Mouse (Mus musculus) liver, embryonic 13.5 days (tissue): ENCODE results near the gene Ttll6. TPM values are rescaled to one million over a fixed set of nuclear protein-coding genes. Genes with fewer than 3 reads are reported as not detected.

ENCODE experiments used
- ATAC-seq: fragments of 200-750 bp; cut with Nextera tagmentation; 2 replicates; pipeline ENCODE4 v1.8.0; 2017; ENCODE audit warnings: low read depth, mild to moderate bottlenecking, moderate number of reproducible peaks, moderate library complexity
- DNase-seq: peaks from one replicate; pipeline ENCODE4 v3.0.0; 2022
- H3K27ac ChIP-seq: fragments of 300-500 bp; sonication (generic); 2 replicates; pipeline ENCODE4 v1.5.1; 2015; ENCODE audit warnings: moderate library complexity, mild to moderate bottlenecking, inconsistent platforms
- H3K27me3 ChIP-seq: fragments of 300-500 bp; sonication (generic); 2 replicates; pipeline ENCODE4 v1.6.1; 2015; ENCODE audit warnings: mild to moderate bottlenecking, inconsistent platforms
- H3K36me3 ChIP-seq: fragments of 300-500 bp; sonication (generic); 2 replicates; pipeline ENCODE4 v1.6.1; 2015; ENCODE audit warnings: mild to moderate bottlenecking, inconsistent platforms
- H3K4me1 ChIP-seq: fragments of 300-500 bp; sonication (generic); replicated peaks from 2 replicates; pipeline ENCODE4 v1.6.1; 2015; ENCODE audit warnings: inconsistent platforms
- H3K4me2 ChIP-seq: fragments of 300-500 bp; sonication (generic); 2 replicates; pipeline ENCODE4 v1.6.1; 2015; ENCODE audit warnings: inconsistent platforms, mild to moderate bottlenecking, moderate library complexity
- H3K4me3 ChIP-seq: fragments of 300-500 bp; sonication (generic); replicated peaks from 2 replicates; pipeline ENCODE4 v1.5.1; 2015; ENCODE audit warnings: mild to moderate bottlenecking, inconsistent platforms
- H3K9ac ChIP-seq: fragments of 300-500 bp; sonication (generic); 2 replicates; pipeline ENCODE4 v1.6.1; 2015; ENCODE audit warnings: mild to moderate bottlenecking, inconsistent platforms
- H3K9me3 ChIP-seq: fragments of 300-500 bp; sonication (generic); replicated peaks from 2 replicates; pipeline ENCODE4 v1.6.1; 2016; ENCODE audit warnings: inconsistent platforms
- WGBS: fragments of 180-500 bp; shearing (Covaris S2); methylation state at CpG from one replicate; pipeline ENCODE4 v1.1.7; 2015; ENCODE audit not compliant: insufficient replicate concordance; 5-methylcytosine and 5-hydroxymethylcytosine counted together
- polyA plus RNA-seq: library from polyadenylated mRNA; unstranded; fragments of >200 nt; fragmentation: Nextera tagmentation; extraction: Ambion mirVana; gene quantifications from 2 replicates; pipeline ENCODE4 v1.2.1, GENCODE M21; 2015

Gene Ttll6
- polyA plus RNA-seq, 1 experiment from 2014 or later: not detected

- Histone ChIP-seq H3K27ac (no peak overlapping the region), H3K9me3 (no peaks in the 10 kb centered on the region), H3K27me3 (peaks cover 100% of the 10 kb centered on the region), H3K4me2 (no peak overlapping the region), H3K9ac (no peak overlapping the region), H3K4me1 (no peaks in the 10 kb centered on the region), H3K36me3 (no peaks in the 10 kb centered on the region), H3K4me3 (no peak overlapping the region)
- DNase-seq (no peak), ATAC-seq (no peak)
- WGBS: under 1% methylated on average over 12 of the region's 12 CpGs
Observed at GRCm38 (mm10) chr11:96198642-96199041, 65.1 kb downstream of the Ttll6 start.

GRCm38 (mm10) chr11:96199181-96200086, 65.8 kb downstream of the Ttll6 start:
- WGBS: 3% methylated on average over 22 of the region's 22 CpGs
- H3K27me3 ChIP-seq: peaks cover 100% of the 10 kb centered on the region
- ATAC-seq (no peak), DNase-seq (no peak)
- H3K9me3 ChIP-seq: no peaks in the 10 kb centered on the region
- no peak overlapping the region for H3K27ac ChIP-seq
- H3K4me2 ChIP-seq: no peak overlapping the region
- no peak overlapping the region for H3K4me3 ChIP-seq
- no peaks in the 10 kb centered on the region for H3K4me1 ChIP-seq
- H3K36me3 ChIP-seq: no peaks in the 10 kb centered on the region
- no peak overlapping the region for H3K9ac ChIP-seq

DNA sequence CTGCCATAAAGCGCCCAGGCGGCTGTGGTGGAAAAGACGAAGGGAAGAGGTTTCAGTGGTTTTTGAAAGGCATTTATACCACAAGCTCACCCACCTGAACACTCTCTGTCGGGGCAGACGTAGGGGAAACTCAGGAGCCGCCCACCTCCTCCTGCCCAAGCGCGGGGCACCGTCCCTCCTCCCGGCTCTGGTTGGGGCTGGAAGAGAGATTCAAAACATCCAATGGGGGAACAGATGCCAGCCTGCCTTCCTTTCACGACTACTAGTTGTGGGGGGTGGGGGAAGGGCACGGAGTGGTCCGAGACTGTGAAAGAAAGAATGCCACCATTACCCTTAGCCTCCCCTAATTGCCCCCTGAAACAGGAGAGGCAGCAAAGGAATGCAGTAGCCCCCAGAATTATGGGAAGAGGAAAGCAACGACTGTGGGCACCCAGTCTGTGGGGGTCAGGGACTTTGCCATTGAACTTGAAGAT, 66.6 kb downstream of the Ttll6 start:
- H3K9ac ChIP-seq: no peak overlapping the region

GRCm38 (mm10) chr11:96201741-96202140, 68.2 kb downstream of the Ttll6 start:
- Histone ChIP-seq H3K9me3 (no peaks in the 10 kb centered on the region), H3K4me2 (no peak overlapping the region), H3K4me3 (no peak overlapping the region), H3K9ac (no peak overlapping the region), H3K27me3 (peaks cover 100% of the 10 kb centered on the region), H3K4me1 (no peaks in the 10 kb centered on the region), H3K27ac (no peak overlapping the region), H3K36me3 (no peaks in the 10 kb centered on the region)
- ATAC-seq (no peak), DNase-seq (no peak)

More for the DNA sequence above, 66.6 kb downstream of the Ttll6 start:
- Histone ChIP-seq H3K27me3 (peaks cover 100% of the 10 kb centered on the region), H3K36me3 (no peaks in the 10 kb centered on the region), H3K4me2 (no peak overlapping the region), H3K9me3 (no peaks in the 10 kb centered on the region), H3K27ac (no peak overlapping the region), H3K4me1 (no peaks in the 10 kb centered on the region), H3K4me3 (no peak overlapping the region)
- ATAC-seq (no peak), DNase-seq (no peak)
- WGBS: 4% methylated on average over 14 of the region's 14 CpGs

- Histone ChIP-seq H3K36me3 (no peaks in the 10 kb centered on the region), H3K4me3 (no peak overlapping the region), H3K4me1 (no peaks in the 10 kb centered on the region), H3K9ac (no peak overlapping the region), H3K27me3 (peaks cover 100% of the 10 kb centered on the region), H3K27ac (no peak overlapping the region), H3K4me2 (no peak overlapping the region), H3K9me3 (no peaks in the 10 kb centered on the region)
- 4% methylated on average over 14 of the region's 14 CpGs for WGBS
- no peak for ATAC-seq
- no peak for DNase-seq
Observed at GRCm38 (mm10) chr11:96202401-96203081, 69.0 kb downstream of the Ttll6 start.

DNA sequence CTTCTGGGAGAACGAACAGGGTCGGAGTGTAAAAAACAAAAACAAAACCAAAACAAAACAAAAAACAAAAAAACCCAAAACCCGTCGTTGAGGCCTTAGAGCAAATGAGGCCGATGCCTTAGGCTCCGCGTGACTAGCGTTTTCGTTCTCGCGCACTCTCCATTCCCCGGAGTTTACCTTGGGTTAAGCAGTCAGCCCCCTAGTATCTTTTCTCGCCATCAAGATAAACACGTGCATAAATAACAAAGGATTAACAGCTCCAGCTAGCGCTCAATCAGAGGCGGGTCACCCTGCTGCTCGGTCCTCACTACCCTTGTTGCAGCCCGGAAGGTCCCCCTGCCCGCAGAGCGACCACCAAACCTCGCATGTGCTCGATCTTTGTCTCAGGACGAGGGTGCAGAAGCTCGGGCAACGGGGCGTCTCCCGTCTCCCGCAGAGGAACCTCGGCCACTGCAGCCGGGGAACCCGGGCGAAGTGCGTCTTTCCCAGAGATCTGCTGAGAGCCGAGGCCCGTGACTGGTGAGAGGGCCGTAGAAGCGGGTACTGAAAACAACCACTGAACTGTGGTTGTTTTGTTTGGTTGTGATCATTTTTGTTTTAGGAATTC, 69.7 kb downstream of the Ttll6 start:
- Histone ChIP-seq H3K4me1 (no peaks in the 10 kb centered on the region), H3K36me3 (no peaks in the 10 kb centered on the region), H3K9me3 (no peaks in the 10 kb centered on the region), H3K27me3 (peaks cover 99% of the 10 kb centered on the region), H3K27ac (no peak overlapping the region), H3K9ac (no peak overlapping the region), H3K4me3 (no peak overlapping the region), H3K4me2 (no peak overlapping the region)
- ATAC-seq (no peak), DNase-seq (no peak)
- 2% methylated on average over 37 of the region's 37 CpGs for WGBS

GRCm38 (mm10) chr11:96203789-96204186, 70.2 kb downstream of the Ttll6 start:
- Histone ChIP-seq H3K27ac (no peak overlapping the region), H3K4me2 (no peak overlapping the region), H3K4me3 (no peak overlapping the region), H3K36me3 (no peaks in the 10 kb centered on the region), H3K9me3 (no peaks in the 10 kb centered on the region), H3K9ac (no peak overlapping the region), H3K27me3 (peaks cover 99% of the 10 kb centered on the region), H3K4me1 (no peaks in the 10 kb centered on the region)
- 4% methylated on average over 16 of the region's 16 CpGs for WGBS
- DNase-seq: no peak
- no peak for ATAC-seq

DNA sequence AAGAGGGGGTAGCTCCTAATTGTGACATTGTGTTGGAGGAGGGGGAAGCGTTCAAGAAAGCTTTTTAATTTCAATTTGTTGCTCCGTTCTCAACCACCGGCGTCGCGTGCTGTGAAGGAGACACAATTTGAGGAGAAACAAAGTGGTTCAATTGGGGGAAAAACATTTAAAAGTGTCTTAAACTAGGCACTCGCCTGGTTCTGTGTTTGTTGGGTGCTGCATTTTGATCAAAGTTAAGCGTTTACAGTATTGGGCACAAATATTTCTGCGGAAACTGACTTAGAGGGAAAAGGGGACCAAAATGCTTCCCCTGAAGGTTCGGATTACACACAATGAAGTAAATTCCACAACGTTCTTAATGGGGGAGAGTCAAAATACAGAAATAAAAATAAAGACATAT, 70.8 kb downstream of the Ttll6 start:
- Histone ChIP-seq H3K4me3 (no peak overlapping the region), H3K27ac (no peak overlapping the region), H3K27me3 (peaks cover 99% of the 10 kb centered on the region), H3K9ac (no peak overlapping the region), H3K9me3 (no peaks in the 10 kb centered on the region), H3K4me1 (no peaks in the 10 kb centered on the region), H3K4me2 (no peak overlapping the region), H3K36me3 (no peaks in the 10 kb centered on the region)
- WGBS: 1% methylated on average over 11 of the region's 11 CpGs
- ATAC-seq: no peak
- no peak for DNase-seq

- H3K9me3 ChIP-seq: no peaks in the 10 kb centered on the region
- no peak overlapping the region for H3K4me3 ChIP-seq
- H3K36me3 ChIP-seq: no peaks in the 10 kb centered on the region
- no peaks in the 10 kb centered on the region for H3K4me1 ChIP-seq
- no peak overlapping the region for H3K27ac ChIP-seq
- no peak for ATAC-seq
- H3K27me3 ChIP-seq: peaks cover 92% of the 10 kb centered on the region
- no peak overlapping the region for H3K4me2 ChIP-seq
- no peak for DNase-seq
- no peak overlapping the region for H3K9ac ChIP-seq
- WGBS: 4% methylated on average over 15 of the region's 15 CpGs
Observed at GRCm38 (mm10) chr11:96205426-96206131, 72.0 kb downstream of the Ttll6 start.
